Mouse (Mus musculus) lung, embryonic 15.5 days (tissue): ENCODE measurements at regions not wholly inside any gene's neighbourhood (a gene's known extent, or its start where the extent isn't known, plus 50 kb on each side); places are given as distances from the start of the nearest gene placed in this dataset.

Source experiments
- ATAC-seq: fragments of 200-750 bp; cut with Nextera tagmentation; 2 replicates; pipeline ENCODE4 v1.8.0; 2017; ENCODE audit warnings: moderate number of reproducible peaks, borderline replicate concordance; ENCODE audit not compliant: low FRiP score, low TSS enrichment; ENCODE audit errors: extremely low read depth
- H3K27ac ChIP-seq: fragments of 300-500 bp; sonication (generic); 2 replicates; pipeline ENCODE4 v1.5.1; 2015; ENCODE audit warnings: moderate library complexity, mild to moderate bottlenecking, inconsistent platforms
- H3K27me3 ChIP-seq: fragments of 300-500 bp; sonication (generic); 2 replicates; pipeline ENCODE4 v1.6.1; 2015; ENCODE audit warnings: inconsistent platforms
- H3K36me3 ChIP-seq: fragments of 300-500 bp; sonication (generic); 2 replicates; pipeline ENCODE4 v1.6.1; 2015; ENCODE audit warnings: inconsistent platforms
- H3K4me1 ChIP-seq: fragments of 300-500 bp; sonication (generic); 2 replicates; pipeline ENCODE4 v1.6.1; 2015; ENCODE audit warnings: inconsistent platforms
- H3K4me2 ChIP-seq: fragments of 300-500 bp; sonication (generic); 2 replicates; pipeline ENCODE4 v1.6.1; 2015; ENCODE audit warnings: inconsistent platforms, mild to moderate bottlenecking, moderate library complexity
- H3K4me3 ChIP-seq: fragments of 300-500 bp; sonication (generic); 2 replicates; pipeline ENCODE4 v1.5.1; 2015; ENCODE audit warnings: mild to moderate bottlenecking, inconsistent platforms
- H3K9ac ChIP-seq: fragments of 300-500 bp; sonication (generic); 2 replicates; pipeline ENCODE4 v1.6.1; 2015; ENCODE audit warnings: inconsistent platforms
- H3K9me3 ChIP-seq: fragments of 300-500 bp; sonication (generic); 2 replicates; pipeline ENCODE4 v1.6.1; 2016; ENCODE audit warnings: inconsistent platforms
- WGBS: fragments of 180-500 bp; shearing (Covaris S2); methylation state at CpG from one replicate; pipeline ENCODE4 v1.1.7; 2015; 5-methylcytosine and 5-hydroxymethylcytosine counted together

GRCm38 (mm10) chr13:75578971-75579370, 127.6 kb upstream of the Ell2 start:
- H3K4me1 ChIP-seq = no peaks in the 10 kb centered on the region
- 71% methylated on average over 1 of the region's 1 CpGs for WGBS

GRCm38 (mm10) chr13:75590836-75591235, 115.7 kb upstream of the Ell2 start:
- H3K27me3 ChIP-seq = no peaks in the 10 kb centered on the region
- H3K4me1 ChIP-seq = no peaks in the 10 kb centered on the region
- H3K9me3 ChIP-seq = no peaks in the 10 kb centered on the region
- H3K4me2 ChIP-seq = no peak overlapping the region
- no peaks in the 10 kb centered on the region for H3K36me3 ChIP-seq
- no peak overlapping the region for H3K27ac ChIP-seq
- ATAC-seq = no peak
- H3K4me3 ChIP-seq = no peak overlapping the region
- 42% methylated on average over 2 of the region's 2 CpGs for WGBS
- no peak overlapping the region for H3K9ac ChIP-seq

More at GRCm38 (mm10) chr13:75578971-75579370, 127.6 kb upstream of the Ell2 start:
- Histone ChIP-seq H3K36me3 (no peaks in the 10 kb centered on the region), H3K9ac (no peak overlapping the region), H3K9me3 (no peaks in the 10 kb centered on the region), H3K27ac (no peak overlapping the region), H3K27me3 (no peaks in the 10 kb centered on the region), H3K4me2 (no peak overlapping the region), H3K4me3 (no peak overlapping the region)
- no peak for ATAC-seq

- Histone ChIP-seq H3K4me1 (no peaks in the 10 kb centered on the region), H3K27me3 (no peaks in the 10 kb centered on the region), H3K4me3 (no peak overlapping the region), H3K27ac (no peak overlapping the region), H3K4me2 (no peak overlapping the region), H3K36me3 (no peaks in the 10 kb centered on the region), H3K9ac (no peak overlapping the region), H3K9me3 (no peaks in the 10 kb centered on the region)
- 78% methylated on average over 2 of the region's 2 CpGs for WGBS
- ATAC-seq = no peak
Measured at GRCm38 (mm10) chr13:75596856-75597255, 109.7 kb upstream of the Ell2 start.

- no peak overlapping the region for H3K27ac ChIP-seq
- no peak for ATAC-seq
- no peaks in the 10 kb centered on the region for H3K9me3 ChIP-seq
- H3K27me3 ChIP-seq = no peaks in the 10 kb centered on the region
- no peak overlapping the region for H3K4me2 ChIP-seq
- no peak overlapping the region for H3K4me3 ChIP-seq
- H3K9ac ChIP-seq = no peak overlapping the region
- no peaks in the 10 kb centered on the region for H3K36me3 ChIP-seq
- no peaks in the 10 kb centered on the region for H3K4me1 ChIP-seq
Measured at GRCm38 (mm10) chr13:75598186-75598585, 108.4 kb upstream of the Ell2 start.

- no peaks in the 10 kb centered on the region for H3K36me3 ChIP-seq
- H3K9ac ChIP-seq = no peak overlapping the region
- no peak overlapping the region for H3K4me3 ChIP-seq
- no peaks in the 10 kb centered on the region for H3K4me1 ChIP-seq
- ATAC-seq = no peak
- H3K27ac ChIP-seq = no peak overlapping the region
- no peak overlapping the region for H3K4me2 ChIP-seq
- WGBS = 92% methylated on average over 1 of the region's 1 CpGs
- H3K27me3 ChIP-seq = no peaks in the 10 kb centered on the region
- no peaks in the 10 kb centered on the region for H3K9me3 ChIP-seq
Measured at GRCm38 (mm10) chr13:75598675-75599074, 107.9 kb upstream of the Ell2 start.

GRCm38 (mm10) chr13:75623229-75623628, 83.3 kb upstream of the Ell2 start:
- Histone ChIP-seq H3K9ac (no peak overlapping the region), H3K4me3 (no peak overlapping the region), H3K4me1 (no peaks in the 10 kb centered on the region), H3K27me3 (no peaks in the 10 kb centered on the region), H3K27ac (no peak overlapping the region), H3K9me3 (no peaks in the 10 kb centered on the region), H3K4me2 (no peak overlapping the region), H3K36me3 (no peaks in the 10 kb centered on the region)
- no peak for ATAC-seq
- 75% methylated on average over 3 of the region's 3 CpGs for WGBS

- ATAC-seq = no peak
- Histone ChIP-seq H3K4me1 (no peaks in the 10 kb centered on the region), H3K9ac (no peak overlapping the region), H3K4me2 (no peak overlapping the region), H3K4me3 (no peak overlapping the region), H3K36me3 (no peaks in the 10 kb centered on the region), H3K27me3 (no peaks in the 10 kb centered on the region), H3K9me3 (no peaks in the 10 kb centered on the region), H3K27ac (no peak overlapping the region)
- 73% methylated on average over 1 of the region's 1 CpGs for WGBS
Measured at GRCm38 (mm10) chr13:75627405-75627804, 79.2 kb upstream of the Ell2 start.

GRCm38 (mm10) chr13:75631048-75631447, 75.5 kb upstream of the Ell2 start:
- H3K36me3 ChIP-seq = no peaks in the 10 kb centered on the region
- ATAC-seq = no peak
- no peak overlapping the region for H3K9ac ChIP-seq
- no peak overlapping the region for H3K27ac ChIP-seq
- 75% methylated on average over 1 of the region's 1 CpGs for WGBS
- no peak overlapping the region for H3K4me3 ChIP-seq
- no peaks in the 10 kb centered on the region for H3K27me3 ChIP-seq
- H3K4me2 ChIP-seq = no peak overlapping the region
- no peaks in the 10 kb centered on the region for H3K4me1 ChIP-seq
- H3K9me3 ChIP-seq = no peaks in the 10 kb centered on the region

- H3K9me3 ChIP-seq = no peaks in the 10 kb centered on the region
- H3K27ac ChIP-seq = no peak overlapping the region
- H3K4me3 ChIP-seq = no peak overlapping the region
- no peaks in the 10 kb centered on the region for H3K27me3 ChIP-seq
- no peaks in the 10 kb centered on the region for H3K4me1 ChIP-seq
- H3K36me3 ChIP-seq = no peaks in the 10 kb centered on the region
- no peak overlapping the region for H3K4me2 ChIP-seq
- no peak for ATAC-seq
- WGBS = 68% methylated on average over 1 of the region's 1 CpGs
- no peak overlapping the region for H3K9ac ChIP-seq
Measured at GRCm38 (mm10) chr13:75647513-75647912, 59.0 kb upstream of the Ell2 start.

GRCm38 (mm10) chr13:75651941-75652340, 54.6 kb upstream of the Ell2 start:
- H3K36me3 ChIP-seq = no peaks in the 10 kb centered on the region
- H3K4me3 ChIP-seq = no peak overlapping the region
- no peaks in the 10 kb centered on the region for H3K9me3 ChIP-seq
- 46% methylated on average over 3 of the region's 3 CpGs for WGBS
- no peak for ATAC-seq
- no peaks in the 10 kb centered on the region for H3K27me3 ChIP-seq
- no peak overlapping the region for H3K27ac ChIP-seq
- H3K4me2 ChIP-seq = no peak overlapping the region
- no peak overlapping the region for H3K9ac ChIP-seq
- H3K4me1 ChIP-seq = no peaks in the 10 kb centered on the region

GRCm38 (mm10) chr13:75652966-75653365, 53.6 kb upstream of the Ell2 start:
- H3K4me1 ChIP-seq = no peaks in the 10 kb centered on the region
- no peak overlapping the region for H3K27ac ChIP-seq
- H3K9ac ChIP-seq = no peak overlapping the region
- no peaks in the 10 kb centered on the region for H3K36me3 ChIP-seq
- no peaks in the 10 kb centered on the region for H3K27me3 ChIP-seq
- no peak overlapping the region for H3K4me3 ChIP-seq
- 69% methylated on average over 2 of the region's 2 CpGs for WGBS
- no peaks in the 10 kb centered on the region for H3K9me3 ChIP-seq
- ATAC-seq = no peak
- no peak overlapping the region for H3K4me2 ChIP-seq
